Mouse (Mus musculus) monocyte, adult 5-6 weeks (primary cell): ENCODE data around the gene Arl4d. TPM values are rescaled to one million over a fixed set of nuclear protein-coding genes. Genes with fewer than 3 reads are reported as not detected.

ENCODE experiments used
- ATAC-seq: fragments of 153-309, 156-312 bp; replicated peaks from 2 replicates; pipeline ENCODE4 v1.8.0; 2017; ENCODE audit warnings: mild to moderate bottlenecking; ENCODE audit not compliant: low TSS enrichment, insufficient number of reproducible peaks, severe bottlenecking, poor library complexity, low FRiP score
- total RNA-seq: library from RNA; stranded (forward); fragments of 200-1000, 200-491, 200-594 nt; gene quantifications from 3 replicates; pipeline ENCODE4 v1.2.3, GENCODE M21; 2017

Arl4d gene
- total RNA-seq, 1 experiment from 2014 or later, result 27.2 TPM

- no peak for ATAC-seq
Observed at GRCm38 (mm10) chr11:101699991-101700390, 34.6 kb downstream of the Arl4d start.

- no peak for ATAC-seq
Observed at GRCm38 (mm10) chr11:101700446-101700845, 35.1 kb downstream of the Arl4d start.

- no peak for ATAC-seq
Observed at GRCm38 (mm10) chr11:101704081-101704480, 38.7 kb downstream of the Arl4d start.

- no peak for ATAC-seq
Observed at GRCm38 (mm10) chr11:101706764-101707448, 41.6 kb downstream of the Arl4d start.

GRCm38 (mm10) chr11:101708482-101708881 is 43.1 kb downstream of the Arl4d start:
- peak; percentile 66; the same call in 1 of the 2 replicates for ATAC-seq

GRCm38 (mm10) chr11:101712811-101713210 is 47.5 kb downstream of the Arl4d start:
- no peak for ATAC-seq

GRCm38 (mm10) chr11:101714012-101714411 is 48.7 kb downstream of the Arl4d start:
- ATAC-seq, result no peak

Other genes starting within 250 kb of the Arl4d start
- 15.4 to 24.5 TPM (median 20.8 TPM) in 3 replicates for gene Aarsd1, start 247.9 kb upstream of the Arl4d start, total RNA-seq
- gene Gm27029, start 240.7 kb upstream of the Arl4d start, total RNA-seq, result 5.1 TPM in 1 of 3 replicates, not detected in the others
- 5.2 to 9.8 TPM (median 8.1 TPM) in 3 replicates for gene Rundc1, start 240.5 kb upstream of the Arl4d start, total RNA-seq
- 2.7 TPM in 1 of 3 replicates, not detected in the others for gene Ptges3l, start 240.2 kb upstream of the Arl4d start, total RNA-seq
- 465 to 1,168 TPM (median 1,010 TPM) in 3 replicates for gene Rpl27, start 223.2 kb upstream of the Arl4d start, total RNA-seq
- 65.6 to 68.1 TPM (median 67.1 TPM) in 3 replicates for gene Ifi35, start 217.1 kb upstream of the Arl4d start, total RNA-seq
- gene Rnd2, start 200.5 kb upstream of the Arl4d start, total RNA-seq, result not detected in 3 replicates
- 13.9 to 14.1 TPM (median 13.9 TPM) in 3 replicates for gene Vat1, start 199.3 kb upstream of the Arl4d start, total RNA-seq
- gene Brca1, start 113.6 kb upstream of the Arl4d start, total RNA-seq, result 2.9 to 8.0 TPM (median 5.2 TPM) in 3 replicates
- 67.9 to 104 TPM (median 83.1 TPM) in 3 replicates for gene Nbr1, start 113.4 kb upstream of the Arl4d start, total RNA-seq
- 10.7 to 18.1 TPM (median 15.4 TPM) in 3 replicates for gene Tmem106a, start 83.3 kb upstream of the Arl4d start, total RNA-seq
- gene Gm11634, start 66.3 kb upstream of the Arl4d start, total RNA-seq, result not detected in 3 replicates
- 9.4 to 22.4 TPM (median 18.2 TPM) in 3 replicates for gene Rdm1, start 38.3 kb upstream of the Arl4d start, total RNA-seq
- gene Dhx8, start 67.4 kb downstream of the Arl4d start, total RNA-seq, result 45.9 to 64.3 TPM (median 49.0 TPM) in 3 replicates
- gene Etv4, start 119.8 kb downstream of the Arl4d start, total RNA-seq, result not detected in 3 replicates
- gene Meox1, start 228.8 kb downstream of the Arl4d start, total RNA-seq, result not detected in 3 replicates